Mouse (Mus musculus): ENCODE data around the gene Nfx1. TPM values are rescaled to one million over a fixed set of nuclear protein-coding genes. Genes with fewer than 3 reads are reported as not detected.

Gene Nfx1
- polyA plus RNA-seq, 1 experiment, result 27.5 TPM

GRCm38 (mm10) chr4:40974011-40974410, 3.3 kb downstream of the Nfx1 start:
- TF ChIP-seq POLR2A (IDR thresholded peaks at IDR 0.05; ENCODE audit: low read depth, low read length) (no peak), CTCF (IDR thresholded peaks at IDR 0.05; ENCODE audit: extremely low read depth, insufficient read depth, insufficient read length, insufficient replicate concordance) (no peak)
- no peaks in the 10 kb centered on the region for H3K27me3 ChIP-seq (ENCODE audit: control insufficient read depth, insufficient read depth, low read length)
- peaks cover 9% of the 10 kb centered on the region for H3K36me3 ChIP-seq (ENCODE audit: control insufficient read depth, insufficient read depth, low read length)
- no peak for DNase-seq (ENCODE audit: low read depth in 1 of 2, low spot score in 2 of 2)
- WGBS, result 92% methylated on average over 1 of the region's 1 CpGs
- H3K4me3 ChIP-seq (ENCODE audit: extremely low read depth, insufficient read depth, insufficient read length), result no peak overlapping the region
- H3K27ac ChIP-seq (ENCODE audit: insufficient read depth, low read length), result no peak overlapping the region
- peaks cover 4% of the 10 kb centered on the region; the same call in 1 of the 2 replicates for H3K4me1 ChIP-seq (ENCODE audit: control insufficient read depth, insufficient read depth, insufficient read length)

GRCm38 (mm10) chr4:40975678-40976077, 5.0 kb downstream of the Nfx1 start:
- Histone ChIP-seq H3K4me1 (ENCODE audit: control insufficient read depth, insufficient read depth, insufficient read length) (peaks cover 1% of the 10 kb centered on the region; the same call in 1 of the 2 replicates), H3K27me3 (ENCODE audit: control insufficient read depth, insufficient read depth, low read length) (no peaks in the 10 kb centered on the region), H3K4me3 (ENCODE audit: extremely low read depth, insufficient read depth, insufficient read length) (no peak overlapping the region), H3K27ac (ENCODE audit: insufficient read depth, low read length) (no peak overlapping the region), H3K36me3 (ENCODE audit: control insufficient read depth, insufficient read depth, low read length) (peaks cover 9% of the 10 kb centered on the region)
- 94% methylated on average over 3 of the region's 3 CpGs for WGBS
- no peak for DNase-seq (ENCODE audit: low read depth in 1 of 2, low spot score in 2 of 2)
- TF ChIP-seq CTCF (IDR thresholded peaks at IDR 0.05; ENCODE audit: extremely low read depth, insufficient read depth, insufficient read length, insufficient replicate concordance) (no peak), POLR2A (IDR thresholded peaks at IDR 0.05; ENCODE audit: low read depth, low read length) (no peak)

- 88% methylated on average over 10 of the region's 10 CpGs for WGBS
- H3K27ac ChIP-seq (ENCODE audit: insufficient read depth, low read length), result no peak overlapping the region
- no peaks in the 10 kb centered on the region for H3K27me3 ChIP-seq (ENCODE audit: control insufficient read depth, insufficient read depth, low read length)
- peaks cover 9% of the 10 kb centered on the region for H3K36me3 ChIP-seq (ENCODE audit: control insufficient read depth, insufficient read depth, low read length)
- TF ChIP-seq CTCF (IDR thresholded peaks at IDR 0.05; ENCODE audit: extremely low read depth, insufficient read depth, insufficient read length, insufficient replicate concordance) (no peak), POLR2A (IDR thresholded peaks at IDR 0.05; ENCODE audit: low read depth, low read length) (no peak)
- H3K4me1 ChIP-seq (ENCODE audit: control insufficient read depth, insufficient read depth, insufficient read length), result peaks cover 1% of the 10 kb centered on the region; the same call in 1 of the 2 replicates
- H3K4me3 ChIP-seq (ENCODE audit: extremely low read depth, insufficient read depth, insufficient read length), result no peak overlapping the region
- DNase-seq (ENCODE audit: low read depth in 1 of 2, low spot score in 2 of 2), result no peak
Observed at GRCm38 (mm10) chr4:40976651-40977050, 5.9 kb downstream of the Nfx1 start.

GRCm38 (mm10) chr4:40979430-40979829, 8.7 kb downstream of the Nfx1 start:
- no peak overlapping the region for H3K27ac ChIP-seq (ENCODE audit: insufficient read depth, low read length)
- H3K36me3 ChIP-seq (ENCODE audit: control insufficient read depth, insufficient read depth, low read length), result peaks cover 12% of the 10 kb centered on the region
- TF ChIP-seq CTCF (IDR thresholded peaks at IDR 0.05; ENCODE audit: extremely low read depth, insufficient read depth, insufficient read length, insufficient replicate concordance), result no peak
- TF ChIP-seq POLR2A (IDR thresholded peaks at IDR 0.05; ENCODE audit: low read depth, low read length), result no peak
- WGBS, result 97% methylated on average over 1 of the region's 1 CpGs
- H3K27me3 ChIP-seq (ENCODE audit: control insufficient read depth, insufficient read depth, low read length), result no peaks in the 10 kb centered on the region
- no peak for DNase-seq (ENCODE audit: low read depth in 1 of 2, low spot score in 2 of 2)
- H3K4me3 ChIP-seq (ENCODE audit: extremely low read depth, insufficient read depth, insufficient read length), result no peak overlapping the region
- no peaks in the 10 kb centered on the region for H3K4me1 ChIP-seq (ENCODE audit: control insufficient read depth, insufficient read depth, insufficient read length)

- DNase-seq (ENCODE audit: low read depth in 1 of 2, low spot score in 2 of 2), result no peak
- WGBS, result 77% methylated on average over 3 of the region's 3 CpGs
- Histone ChIP-seq H3K27me3 (ENCODE audit: control insufficient read depth, insufficient read depth, low read length) (no peaks in the 10 kb centered on the region), H3K27ac (ENCODE audit: insufficient read depth, low read length) (no peak overlapping the region), H3K36me3 (ENCODE audit: control insufficient read depth, insufficient read depth, low read length) (peaks cover 21% of the 10 kb centered on the region), H3K4me3 (ENCODE audit: extremely low read depth, insufficient read depth, insufficient read length) (no peak overlapping the region), H3K4me1 (ENCODE audit: control insufficient read depth, insufficient read depth, insufficient read length) (no peaks in the 10 kb centered on the region)
- TF ChIP-seq POLR2A (IDR thresholded peaks at IDR 0.05; ENCODE audit: low read depth, low read length) (no peak), CTCF (IDR thresholded peaks at IDR 0.05; ENCODE audit: extremely low read depth, insufficient read depth, insufficient read length, insufficient replicate concordance) (no peak)
Observed at GRCm38 (mm10) chr4:40982486-40982885, 11.8 kb downstream of the Nfx1 start.

GRCm38 (mm10) chr4:40983686-40984085, 13.0 kb downstream of the Nfx1 start:
- Histone ChIP-seq H3K36me3 (ENCODE audit: control insufficient read depth, insufficient read depth, low read length) (peaks cover 23% of the 10 kb centered on the region), H3K4me1 (ENCODE audit: control insufficient read depth, insufficient read depth, insufficient read length) (no peaks in the 10 kb centered on the region), H3K27ac (ENCODE audit: insufficient read depth, low read length) (no peak overlapping the region), H3K27me3 (ENCODE audit: control insufficient read depth, insufficient read depth, low read length) (no peaks in the 10 kb centered on the region), H3K4me3 (ENCODE audit: extremely low read depth, insufficient read depth, insufficient read length) (no peak overlapping the region)
- DNase-seq (ENCODE audit: low read depth in 1 of 2, low spot score in 2 of 2), result no peak
- TF ChIP-seq CTCF (IDR thresholded peaks at IDR 0.05; ENCODE audit: extremely low read depth, insufficient read depth, insufficient read length, insufficient replicate concordance), result no peak
- no peak for TF ChIP-seq POLR2A (IDR thresholded peaks at IDR 0.05; ENCODE audit: low read depth, low read length)
- 87% methylated on average over 1 of the region's 1 CpGs for WGBS

GRCm38 (mm10) chr4:40989633-40990032, 18.9 kb downstream of the Nfx1 start:
- TF ChIP-seq POLR2A (IDR thresholded peaks at IDR 0.05; ENCODE audit: low read depth, low read length) (no peak), CTCF (IDR thresholded peaks at IDR 0.05; ENCODE audit: extremely low read depth, insufficient read depth, insufficient read length, insufficient replicate concordance) (no peak)
- WGBS, result 93% methylated on average over 6 of the region's 6 CpGs
- Histone ChIP-seq H3K4me3 (ENCODE audit: extremely low read depth, insufficient read depth, insufficient read length) (no peak overlapping the region), H3K27ac (ENCODE audit: insufficient read depth, low read length) (no peak overlapping the region), H3K27me3 (ENCODE audit: control insufficient read depth, insufficient read depth, low read length) (no peaks in the 10 kb centered on the region), H3K4me1 (ENCODE audit: control insufficient read depth, insufficient read depth, insufficient read length) (no peaks in the 10 kb centered on the region), H3K36me3 (ENCODE audit: control insufficient read depth, insufficient read depth, low read length) (peaks cover 49% of the 10 kb centered on the region)
- no peak for DNase-seq (ENCODE audit: low read depth in 1 of 2, low spot score in 2 of 2)

Data from spleen, adult 2 months (tissue).